Mouse (Mus musculus): ENCODE measurements at regions not wholly inside any gene's neighbourhood (a gene's known extent, or its start where the extent isn't known, plus 50 kb on each side); places are given as distances from the start of the nearest gene placed in this dataset.

GRCm38 (mm10) chr6:91574414-91574813, 58.7 kb downstream of the Lsm3 start:
- TF ChIP-seq POLR2A (IDR thresholded peaks at IDR 0.05; ENCODE audit: control insufficient read depth, low read depth, low read length) (no peak), CTCF (IDR thresholded peaks at IDR 0.05; ENCODE audit: control insufficient read depth, insufficient read depth, insufficient replicate concordance, low read depth, low read length) (no peak)
